Mouse (Mus musculus): ENCODE measurements around the gene Kcnt1. TPM values are rescaled to one million over a fixed set of nuclear protein-coding genes. Genes with fewer than 3 reads are reported as not detected.
"Not testable (repeated sequence)": the region's sequence is repeated elsewhere in the genome, so short reads cannot be mapped to it uniquely, and the experiment has no call there.

The Kcnt1 gene
- 0.13 TPM in 1 of 2 replicates, not detected in the other for polyA plus RNA-seq (2015; fragmentation: Nextera tagmentation; extraction: Ambion mirVana)

DNA sequence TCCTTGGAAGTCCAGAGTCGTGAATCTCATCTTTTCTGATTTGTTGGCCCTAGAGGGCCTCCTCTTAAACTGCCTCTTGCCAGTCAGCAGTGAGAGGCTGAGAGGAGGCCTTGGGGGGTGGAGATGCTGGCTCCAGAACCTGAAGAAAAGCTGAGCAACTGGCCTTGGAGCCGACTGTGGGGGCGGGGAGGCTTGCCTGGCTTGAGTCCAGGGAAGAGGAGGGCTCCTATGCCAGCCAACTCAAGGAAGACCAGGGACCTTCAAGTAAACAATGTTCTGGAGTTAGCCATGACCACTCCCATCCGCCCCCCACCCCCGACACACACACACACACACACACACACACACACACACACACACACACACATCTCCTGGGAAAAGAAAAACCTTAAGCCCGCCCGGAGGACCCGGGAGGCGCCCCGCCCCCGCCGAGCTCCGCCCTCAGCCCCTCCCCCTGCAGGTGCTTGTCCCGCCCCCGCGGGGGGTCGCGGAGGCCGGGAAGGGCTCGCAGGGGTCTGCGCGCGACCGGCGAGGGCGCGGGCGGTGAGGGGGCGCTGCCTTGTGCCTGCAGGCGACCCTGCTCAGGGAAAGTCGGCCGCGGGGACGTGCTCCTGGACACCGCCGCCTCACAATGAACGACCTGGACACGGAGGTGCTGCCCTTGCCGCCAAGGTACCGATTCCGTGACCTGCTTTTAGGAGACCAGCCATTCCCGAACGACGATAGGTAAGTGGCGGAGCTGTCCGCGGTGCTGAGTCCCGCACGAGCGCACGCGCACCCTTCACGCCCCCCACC is at the start of gene Kcnt1:
TSS of gene Kcnt1 (plus strand) at position 398 of the 795 bp plus-strand sequence.
- no peak for ATAC-seq (replicated peaks; ENCODE audit: extremely low read depth, insufficient read depth, low FRiP score)
- Histone ChIP-seq H3K4me3 (ENCODE audit: low read length) (peak within 1 kb of the TSS; percentile 47), H3K4me2 (ENCODE audit: low read depth, low read length) (peak within 1 kb of the TSS; percentile 73), H3K27ac (ENCODE audit: low read length) (no peak within 1 kb of the TSS), H3K27me3 (ENCODE audit: control insufficient read depth, insufficient read depth, low read length) (peaks cover 46% of the 10 kb centered on the region), H3K9me3 (replicated peaks; ENCODE audit: control insufficient read depth, low read length) (no peaks in the 10 kb centered on the region), H3K9ac (ENCODE audit: low read length) (no peak within 1 kb of the TSS), H3K36me3 (ENCODE audit: control insufficient read depth, insufficient read depth) (no peaks in the 10 kb centered on the region), H3K4me1 (ENCODE audit: control insufficient read depth, insufficient read depth, low read length) (peaks cover 9% of the 10 kb centered on the region)
- WGBS = 1% methylated on average over 48 of the region's 53 CpGs

- H3K4me2 ChIP-seq (ENCODE audit: low read depth, low read length); H3K9me3 ChIP-seq (replicated peaks; ENCODE audit: control insufficient read depth, low read length); H3K27me3 ChIP-seq (ENCODE audit: control insufficient read depth, insufficient read depth, low read length); H3K36me3 ChIP-seq (ENCODE audit: control insufficient read depth, insufficient read depth); ATAC-seq (replicated peaks; ENCODE audit: extremely low read depth, insufficient read depth, low FRiP score); H3K27ac ChIP-seq (ENCODE audit: low read length); H3K4me1 ChIP-seq (ENCODE audit: control insufficient read depth, insufficient read depth, low read length); H3K4me3 ChIP-seq (ENCODE audit: low read length); H3K9ac ChIP-seq (ENCODE audit: low read length): not testable (repeated sequence)
- WGBS = 74% methylated on average over 1 of the region's 1 CpGs
These were observed 47.8 kb upstream of the Kcnt1 start, which contains the start of gene Glt6d1 for GRCm38 (mm10) chr2:25815748-25816147. Gene Glt6d1, minus strand, starts transcription at chr2:25815848.

DNA sequence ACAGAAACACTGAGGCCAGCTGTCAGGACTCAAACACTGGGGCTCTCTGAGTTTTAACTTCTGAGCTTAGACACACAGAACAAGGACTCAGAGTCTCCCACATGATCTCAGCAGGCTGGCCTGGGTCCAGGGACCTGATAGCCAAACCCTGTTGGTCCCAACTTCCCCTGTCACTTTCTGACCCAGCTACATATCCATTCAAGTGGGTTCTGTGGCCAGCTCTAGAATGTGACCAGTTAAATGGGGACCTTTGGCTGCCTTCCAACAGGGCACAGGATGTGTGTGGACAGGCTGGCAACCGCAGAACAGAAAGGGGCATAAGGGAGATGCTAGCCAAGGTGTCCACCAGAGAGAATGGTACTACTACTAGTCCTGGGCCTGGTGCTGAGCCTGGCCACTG is 40.7 kb upstream of the Kcnt1 start, which contains the start of gene Lcn9:
TSS of gene Lcn9 (plus strand) at position 348 of the 400 bp plus-strand sequence.
- no peak within 1 kb of the TSS for H3K4me2 ChIP-seq (ENCODE audit: low read depth, low read length)
- H3K36me3 ChIP-seq (ENCODE audit: control insufficient read depth, insufficient read depth) = no peaks in the 10 kb centered on the region
- no peaks in the 10 kb centered on the region for H3K4me1 ChIP-seq (ENCODE audit: control insufficient read depth, insufficient read depth, low read length)
- no peak within 1 kb of the TSS for H3K27ac ChIP-seq (ENCODE audit: low read length)
- WGBS = 59% methylated on average over 1 of the region's 1 CpGs
- no peak for ATAC-seq (replicated peaks; ENCODE audit: extremely low read depth, insufficient read depth, low FRiP score)
- H3K27me3 ChIP-seq (ENCODE audit: control insufficient read depth, insufficient read depth, low read length) = no peaks in the 10 kb centered on the region
- no peak within 1 kb of the TSS for H3K9ac ChIP-seq (ENCODE audit: low read length)
- no peaks in the 10 kb centered on the region for H3K9me3 ChIP-seq (replicated peaks; ENCODE audit: control insufficient read depth, low read length)
- no peak within 1 kb of the TSS for H3K4me3 ChIP-seq (ENCODE audit: low read length)

DNA sequence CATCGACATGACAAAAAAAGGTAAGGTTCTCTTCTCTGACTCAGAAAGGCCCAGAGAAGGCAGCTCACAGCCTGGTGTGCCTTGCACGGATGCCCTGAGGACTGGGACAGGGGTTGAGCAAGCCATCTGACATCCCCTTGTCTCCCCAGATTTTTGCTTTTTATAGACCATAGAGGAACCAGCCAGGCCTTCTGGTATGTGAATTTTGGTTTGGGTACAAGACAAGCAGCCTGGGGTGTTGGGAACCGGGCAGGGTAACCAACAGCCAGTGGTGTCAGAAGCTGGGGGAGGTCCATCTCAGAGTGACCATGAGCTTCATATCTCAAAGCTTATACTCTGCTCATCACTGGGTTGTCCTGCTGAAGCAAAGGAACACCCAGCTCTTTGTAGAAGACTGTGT is 38.8 kb upstream of the Kcnt1 start:
- no peaks in the 10 kb centered on the region for H3K9me3 ChIP-seq (replicated peaks; ENCODE audit: control insufficient read depth, low read length)
- no peaks in the 10 kb centered on the region for H3K4me1 ChIP-seq (ENCODE audit: control insufficient read depth, insufficient read depth, low read length)
- H3K27ac ChIP-seq (ENCODE audit: low read length) = no peak overlapping the region
- no peak for ATAC-seq (replicated peaks; ENCODE audit: extremely low read depth, insufficient read depth, low FRiP score)
- H3K4me2 ChIP-seq (ENCODE audit: low read depth, low read length) = no peak overlapping the region
- no peaks in the 10 kb centered on the region for H3K27me3 ChIP-seq (ENCODE audit: control insufficient read depth, insufficient read depth, low read length)
- H3K36me3 ChIP-seq (ENCODE audit: control insufficient read depth, insufficient read depth) = no peaks in the 10 kb centered on the region
- no peak overlapping the region for H3K9ac ChIP-seq (ENCODE audit: low read length)
- no peak overlapping the region for H3K4me3 ChIP-seq (ENCODE audit: low read length)
- WGBS = 82% methylated on average over 3 of the region's 3 CpGs

DNA sequence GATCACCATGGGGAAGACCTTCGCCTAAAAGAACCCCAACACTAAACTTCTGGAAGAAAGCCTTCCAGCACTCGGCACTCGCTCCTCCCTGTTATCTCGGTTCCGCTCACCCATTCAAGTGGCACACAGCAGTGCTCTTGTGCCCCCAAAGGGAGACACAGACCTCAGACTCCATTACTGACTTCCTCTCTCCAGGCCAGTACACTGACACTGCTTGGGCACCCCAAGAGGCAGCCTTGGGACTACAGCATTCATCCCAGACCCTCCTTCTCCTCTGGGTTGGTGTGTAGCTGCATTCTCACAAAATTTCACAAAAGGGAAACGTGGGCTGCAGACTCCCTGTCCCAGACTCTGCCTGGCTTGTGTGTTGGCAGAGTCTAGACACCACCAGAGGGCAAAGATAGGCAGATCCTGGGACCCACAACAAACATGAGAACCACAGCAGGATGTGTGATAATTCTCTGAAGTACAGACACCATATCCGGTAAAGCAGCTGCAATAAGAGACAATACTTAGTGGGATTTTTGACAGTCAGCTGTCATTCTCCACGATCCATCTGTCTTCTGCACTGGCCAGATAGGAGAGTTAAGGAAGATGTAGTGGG is 35.1 kb upstream of the Kcnt1 start:
- Histone ChIP-seq H3K9me3 (replicated peaks; ENCODE audit: control insufficient read depth, low read length) (no peaks in the 10 kb centered on the region), H3K4me1 (ENCODE audit: control insufficient read depth, insufficient read depth, low read length) (no peaks in the 10 kb centered on the region), H3K4me2 (ENCODE audit: low read depth, low read length) (no peak overlapping the region), H3K27ac (ENCODE audit: low read length) (no peak overlapping the region), H3K9ac (ENCODE audit: low read length) (no peak overlapping the region), H3K36me3 (ENCODE audit: control insufficient read depth, insufficient read depth) (no peaks in the 10 kb centered on the region), H3K4me3 (ENCODE audit: low read length) (no peak overlapping the region), H3K27me3 (ENCODE audit: control insufficient read depth, insufficient read depth, low read length) (peaks cover 3% of the 10 kb centered on the region; the same call in 1 of the 2 replicates)
- no peak for ATAC-seq (replicated peaks; ENCODE audit: extremely low read depth, insufficient read depth, low FRiP score)
- WGBS = 51% methylated on average over 8 of the region's 8 CpGs

DNA sequence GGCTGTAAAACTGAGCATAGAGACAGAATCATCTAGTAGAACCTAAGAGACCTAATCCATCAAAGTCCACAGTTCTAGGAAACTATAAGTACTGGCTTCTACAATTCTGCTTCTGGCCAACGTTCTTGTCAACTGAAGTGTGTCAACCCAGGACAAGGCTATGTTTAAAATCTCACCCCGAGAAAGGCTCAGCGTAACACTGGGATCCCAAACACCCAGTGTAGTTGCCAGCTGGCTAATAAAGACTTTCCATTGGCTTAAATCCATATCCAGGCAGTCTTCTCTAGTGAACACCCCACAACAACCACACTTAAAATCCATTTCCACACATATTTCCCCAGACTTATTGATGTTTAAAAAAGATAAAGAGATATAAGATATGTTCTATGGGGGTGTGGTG is 32.7 kb upstream of the Kcnt1 start:
- H3K9ac ChIP-seq (ENCODE audit: low read length) = no peak overlapping the region
- WGBS = 60% methylated on average over 3 of the region's 3 CpGs
- H3K4me3 ChIP-seq (ENCODE audit: low read length) = no peak overlapping the region
- H3K27ac ChIP-seq (ENCODE audit: low read length) = no peak overlapping the region
- H3K9me3 ChIP-seq (replicated peaks; ENCODE audit: control insufficient read depth, low read length) = no peaks in the 10 kb centered on the region
- no peak for ATAC-seq (replicated peaks; ENCODE audit: extremely low read depth, insufficient read depth, low FRiP score)
- no peaks in the 10 kb centered on the region for H3K36me3 ChIP-seq (ENCODE audit: control insufficient read depth, insufficient read depth)
- H3K4me2 ChIP-seq (ENCODE audit: low read depth, low read length) = no peak overlapping the region
- peaks cover 5% of the 10 kb centered on the region; the same call in 1 of the 2 replicates for H3K27me3 ChIP-seq (ENCODE audit: control insufficient read depth, insufficient read depth, low read length)
- no peaks in the 10 kb centered on the region for H3K4me1 ChIP-seq (ENCODE audit: control insufficient read depth, insufficient read depth, low read length)

DNA sequence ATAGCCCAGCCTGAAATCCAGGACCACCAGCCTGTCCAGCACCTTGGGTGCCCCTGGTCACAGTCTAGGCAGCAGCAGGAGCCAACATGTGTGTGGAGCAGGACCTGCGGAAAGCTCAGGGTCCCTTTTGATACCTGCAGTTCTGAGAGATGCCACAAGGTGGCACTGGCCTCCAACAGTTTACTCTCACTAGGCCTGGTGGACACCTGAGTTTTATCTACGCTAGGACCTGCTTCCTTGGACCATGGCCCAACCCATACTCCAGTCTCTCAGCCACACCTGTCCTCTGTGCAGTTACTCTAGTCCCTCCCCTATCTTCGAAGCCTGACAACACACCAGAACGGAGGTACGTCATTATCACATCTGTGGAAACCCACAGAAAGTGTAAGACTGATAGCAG is 27.2 kb upstream of the Kcnt1 start:
- no peaks in the 10 kb centered on the region for H3K9me3 ChIP-seq (replicated peaks; ENCODE audit: control insufficient read depth, low read length)
- no peaks in the 10 kb centered on the region for H3K36me3 ChIP-seq (ENCODE audit: control insufficient read depth, insufficient read depth)
- ATAC-seq (replicated peaks; ENCODE audit: extremely low read depth, insufficient read depth, low FRiP score) = peak; percentile 41; the same call in 1 of the 2 replicates
- H3K4me2 ChIP-seq (ENCODE audit: low read depth, low read length) = no peak overlapping the region
- H3K27me3 ChIP-seq (ENCODE audit: control insufficient read depth, insufficient read depth, low read length) = peaks cover 7% of the 10 kb centered on the region; the same call in 1 of the 2 replicates
- no peak overlapping the region for H3K9ac ChIP-seq (ENCODE audit: low read length)
- H3K27ac ChIP-seq (ENCODE audit: low read length) = no peak overlapping the region
- 42% methylated on average over 5 of the region's 5 CpGs for WGBS
- H3K4me3 ChIP-seq (ENCODE audit: low read length) = no peak overlapping the region
- no peaks in the 10 kb centered on the region for H3K4me1 ChIP-seq (ENCODE audit: control insufficient read depth, insufficient read depth, low read length)

DNA sequence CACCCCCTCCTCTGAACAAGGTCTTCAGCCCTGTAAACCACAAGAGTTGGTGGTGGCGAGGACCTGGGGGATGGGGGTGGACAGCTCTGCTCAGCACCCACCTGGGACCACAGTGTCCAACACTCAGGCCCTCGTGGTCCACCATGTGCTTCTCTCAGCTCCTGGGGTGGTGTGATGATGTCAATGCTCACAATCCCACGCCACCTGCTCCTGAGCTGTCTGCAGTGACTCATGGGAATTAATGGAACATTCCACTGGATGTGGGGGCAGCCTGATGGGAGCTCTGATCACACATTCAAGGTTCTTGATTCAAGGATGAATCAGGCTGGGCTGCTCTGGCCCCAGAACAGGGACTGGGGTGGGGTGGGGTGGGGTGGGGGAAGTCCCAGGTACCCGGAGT is 21.4 kb upstream of the Kcnt1 start:
- ATAC-seq (replicated peaks; ENCODE audit: extremely low read depth, insufficient read depth, low FRiP score) = no peak
- WGBS = 65% methylated on average over 4 of the region's 4 CpGs
- Histone ChIP-seq H3K27me3 (ENCODE audit: control insufficient read depth, insufficient read depth, low read length) (no peaks in the 10 kb centered on the region), H3K27ac (ENCODE audit: low read length) (no peak overlapping the region), H3K4me2 (ENCODE audit: low read depth, low read length) (no peak overlapping the region), H3K9me3 (replicated peaks; ENCODE audit: control insufficient read depth, low read length) (no peaks in the 10 kb centered on the region), H3K36me3 (ENCODE audit: control insufficient read depth, insufficient read depth) (no peaks in the 10 kb centered on the region), H3K4me1 (ENCODE audit: control insufficient read depth, insufficient read depth, low read length) (no peaks in the 10 kb centered on the region), H3K9ac (ENCODE audit: low read length) (no peak overlapping the region), H3K4me3 (ENCODE audit: low read length) (no peak overlapping the region)

GRCm38 (mm10) chr2:25842758-25843157 is 20.8 kb upstream of the Kcnt1 start:
- no peak for ATAC-seq (replicated peaks; ENCODE audit: extremely low read depth, insufficient read depth, low FRiP score)
- 58% methylated on average over 1 of the region's 1 CpGs for WGBS
- Histone ChIP-seq H3K9me3 (replicated peaks; ENCODE audit: control insufficient read depth, low read length) (no peaks in the 10 kb centered on the region), H3K4me2 (ENCODE audit: low read depth, low read length) (no peak overlapping the region), H3K27me3 (ENCODE audit: control insufficient read depth, insufficient read depth, low read length) (no peaks in the 10 kb centered on the region), H3K27ac (ENCODE audit: low read length) (no peak overlapping the region), H3K36me3 (ENCODE audit: control insufficient read depth, insufficient read depth) (no peaks in the 10 kb centered on the region), H3K4me1 (ENCODE audit: control insufficient read depth, insufficient read depth, low read length) (no peaks in the 10 kb centered on the region), H3K9ac (ENCODE audit: low read length) (no peak overlapping the region), H3K4me3 (ENCODE audit: low read length) (no peak overlapping the region)

Measured in heart, embryonic 16.5 days (tissue).